Mouse (Mus musculus) T-helper 2 cell (primary cell): Measurements from ENCODE around the gene 1700014D04Rik.
"Not testable (repeated sequence)": the region's sequence is repeated elsewhere in the genome, so short reads cannot be mapped to it uniquely, and the experiment has no call there.

ENCODE experiments used
- in situ Hi-C: fragments of 300-600 bp; cut with MboI, MseI; formaldehyde crosslinking; loops from one replicate; pipeline ENCODE4 v1.15.1; 2025; ENCODE audit warnings: high pct_unique_total_duplicates

The 1700014D04Rik gene

GRCm38 (mm10) chr13:59738455-59738854 is 8.1 kb downstream of the 1700014D04Rik start:
- in situ Hi-C loops: loop anchor here (10.0 kb wide), 1 partner anchor 314 kb away; no protein-coding TSS in a partner anchor

GRCm38 (mm10) chr13:59735190-59735589 is 11.4 kb downstream of the 1700014D04Rik start:
- in situ Hi-C loops: loop anchor here (10.0 kb wide), 1 partner anchor 310 kb away; no protein-coding TSS in a partner anchor

GRCm38 (mm10) chr13:59734347-59734746 is 12.2 kb downstream of the 1700014D04Rik start:
- in situ Hi-C loops: loop anchor here (10.0 kb wide), 1 partner anchor 310 kb away; no protein-coding TSS in a partner anchor

GRCm38 (mm10) chr13:59733936-59734335 is 12.6 kb downstream of the 1700014D04Rik start:
- in situ Hi-C loops: loop anchor here (10.0 kb wide), 1 partner anchor 309 kb away; no protein-coding TSS in a partner anchor

- in situ Hi-C loops: loop anchor here (10.0 kb wide), 1 partner anchor 307 kb away; no protein-coding TSS in a partner anchor
Measured at GRCm38 (mm10) chr13:59731652-59732051, 14.9 kb downstream of the 1700014D04Rik start, which contains the start of gene Spata31d1d. Spata31d1d (minus strand) TSS chr13:59731752.

- in situ Hi-C loops: loop anchor here (5.0 kb wide), 1 partner anchor 56 kb away; no protein-coding TSS in a partner anchor
Measured at GRCm38 (mm10) chr13:59728378-59729093, 18.0 kb downstream of the 1700014D04Rik start.

GRCm38 (mm10) chr13:59726139-59726867 is 20.2 kb downstream of the 1700014D04Rik start:
- in situ Hi-C loops: loop anchor here (5.0 kb wide), 1 partner anchor 54 kb away; no protein-coding TSS in a partner anchor

- in situ Hi-C loops: not testable (repeated sequence)
Measured at GRCm38 (mm10) chr13:59722089-59722488, 24.5 kb downstream of the 1700014D04Rik start.

GRCm38 (mm10) chr13:59719475-59719874 is 27.1 kb downstream of the 1700014D04Rik start:
- in situ Hi-C loops: no loop called here

GRCm38 (mm10) chr13:59718857-59719440 is 27.6 kb downstream of the 1700014D04Rik start:
- in situ Hi-C loops: not testable (repeated sequence)

- in situ Hi-C loops: no loop called here
Measured at GRCm38 (mm10) chr13:59713710-59714109, 32.8 kb downstream of the 1700014D04Rik start.

GRCm38 (mm10) chr13:59711984-59712383 is 34.6 kb downstream of the 1700014D04Rik start, which contains the start of gene Spata31d1b:
Spata31d1b (plus strand) TSS chr13:59712284.
- in situ Hi-C loops: not testable (repeated sequence)

GRCm38 (mm10) chr13:59710230-59710629 is 36.3 kb downstream of the 1700014D04Rik start, which contains the start of gene Spata31d1a:
Spata31d1a (minus strand) TSS chr13:59710330.
- in situ Hi-C loops: no loop called here

- in situ Hi-C loops: loop anchor here (5.0 kb wide), 1 partner anchor 38 kb away; no protein-coding TSS in a partner anchor
Measured at GRCm38 (mm10) chr13:59704562-59704961, 42.0 kb downstream of the 1700014D04Rik start.

- in situ Hi-C loops: loop anchor here (5.0 kb wide), 1 partner anchor 39 kb away; no protein-coding TSS in a partner anchor
Measured at GRCm38 (mm10) chr13:59703514-59703913, 43.0 kb downstream of the 1700014D04Rik start.

- in situ Hi-C loops: loop anchor here (5.0 kb wide), 1 partner anchor 42 kb away; no protein-coding TSS in a partner anchor
Measured at GRCm38 (mm10) chr13:59700137-59700536, 46.4 kb downstream of the 1700014D04Rik start.

GRCm38 (mm10) chr13:59699131-59699530 is 47.4 kb downstream of the 1700014D04Rik start:
- in situ Hi-C loops: no loop called here

GRCm38 (mm10) chr13:59695781-59696180 is 50.8 kb downstream of the 1700014D04Rik start:
- in situ Hi-C loops: no loop called here

- in situ Hi-C loops: no loop called here
Measured at GRCm38 (mm10) chr13:59694008-59694407, 52.5 kb downstream of the 1700014D04Rik start, which contains the start of gene 4921517D22Rik. 4921517D22Rik (minus strand) TSS chr13:59694108.

- in situ Hi-C loops: no loop called here
Measured at GRCm38 (mm10) chr13:59691478-59691877, 55.1 kb downstream of the 1700014D04Rik start.
